Mouse (Mus musculus): Measurements from ENCODE around the gene Dydc1.
"Not testable (repeated sequence)": the region's sequence is repeated elsewhere in the genome, so short reads cannot be mapped to it uniquely, and the experiment has no call there.

Dydc1 gene

DNA sequence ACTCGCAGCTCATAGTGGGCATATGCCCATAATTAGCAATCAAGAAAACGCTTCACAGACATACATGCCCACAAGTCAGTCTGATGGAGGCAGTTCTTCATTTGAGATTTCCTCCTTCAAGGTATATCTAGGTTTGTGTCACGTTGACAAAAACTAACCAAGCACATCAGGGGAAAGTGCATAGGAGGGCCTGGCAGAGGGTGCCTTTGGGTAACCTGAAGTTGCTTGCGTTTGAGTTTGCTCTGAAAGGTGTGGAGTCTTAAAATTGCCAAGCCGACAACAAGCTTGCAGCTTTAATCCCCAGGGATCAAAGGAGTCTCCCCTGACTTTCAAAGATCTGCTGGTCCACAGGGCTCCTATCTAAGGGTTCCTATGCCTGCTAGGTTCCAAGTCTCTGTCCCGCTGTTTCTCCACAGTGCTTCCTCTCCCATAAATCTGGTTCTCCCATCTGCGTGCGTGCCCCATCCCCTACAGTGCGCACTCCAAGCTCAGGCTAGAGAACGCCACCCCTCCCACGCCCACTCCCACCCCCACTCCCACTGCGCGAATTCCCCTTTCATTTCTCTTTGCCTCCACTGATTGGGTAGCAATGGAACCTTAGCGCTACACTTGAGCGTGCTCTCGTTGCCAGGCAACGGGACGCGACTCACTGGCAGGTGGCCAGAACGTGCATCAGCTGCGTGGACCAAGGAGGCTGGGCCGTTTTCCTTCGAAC is at the start of gene Dydc1:
Gene Dydc1 (plus strand): TSS at position 683 of the 715 bp plus-strand sequence.
- in situ Hi-C loops (cut with MseI, MboI) = no loop called here

- in situ Hi-C loops (cut with MseI, MboI) = loop anchor here in 1 of 2 experiments (5.0 to 25.0 kb wide), 2 partner anchors 43 to 1488 kb away; no protein-coding TSS in a partner anchor
These were observed 47.6 kb upstream of the Dydc1 start for GRCm38 (mm10) chr14:41025087-41025486.

DNA sequence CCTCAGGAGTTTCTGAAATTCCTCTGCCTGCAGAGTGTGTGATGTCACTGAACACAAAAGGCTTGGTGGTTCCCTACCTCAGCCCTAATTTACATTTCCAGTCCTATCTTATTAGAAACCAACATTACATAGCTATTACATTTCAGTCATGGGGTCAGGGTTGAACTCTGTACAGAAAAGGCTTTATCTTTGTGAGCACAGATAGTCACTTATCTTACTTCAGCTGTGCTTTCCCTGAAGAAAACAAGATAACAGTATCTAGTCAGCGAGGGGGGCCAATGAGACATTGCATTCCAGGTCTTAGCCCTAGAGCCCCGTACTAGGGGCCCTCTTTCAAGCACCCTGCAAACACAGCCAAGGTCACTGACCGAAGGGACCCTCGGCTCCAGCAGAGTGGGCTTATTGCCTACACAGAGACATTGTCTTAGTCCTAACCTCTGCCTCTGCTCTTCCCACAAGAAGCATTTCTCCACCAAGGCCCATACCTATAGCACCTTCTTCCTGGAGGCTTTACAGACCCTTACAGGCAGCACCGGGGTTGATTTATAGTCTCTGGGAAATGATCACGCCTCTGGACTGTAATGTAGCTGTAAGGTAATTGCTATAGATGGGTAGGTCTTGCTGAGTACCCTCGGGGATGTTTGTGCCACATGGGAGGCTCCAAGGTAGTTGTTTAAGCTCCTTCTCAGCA is 47.0 kb upstream of the Dydc1 start:
- in situ Hi-C loops (cut with MseI, MboI) = loop anchor here in 1 of 2 experiments (5.0 to 25.0 kb wide), 2 partner anchors 43 to 1488 kb away; no protein-coding TSS in a partner anchor

DNA sequence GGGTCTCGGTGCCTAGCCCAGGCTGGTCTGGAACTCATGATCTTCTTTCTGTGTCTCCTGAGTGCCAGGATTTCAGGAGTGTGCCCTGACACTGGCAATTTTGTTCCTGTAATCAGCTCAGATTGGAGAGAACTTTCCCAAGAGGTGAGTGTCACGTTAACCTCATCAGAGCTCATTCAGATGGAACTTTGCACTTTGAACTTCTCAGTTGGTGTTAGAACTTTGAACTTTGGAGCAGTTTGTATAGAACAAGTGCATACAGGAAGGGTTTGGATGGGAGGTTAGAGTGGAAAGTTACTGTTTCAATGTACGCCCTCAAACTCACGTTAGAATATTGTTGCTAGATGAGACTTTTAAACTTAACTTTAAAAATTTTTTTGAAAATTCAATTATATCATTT is 43.4 kb upstream of the Dydc1 start:
- in situ Hi-C loops (cut with MseI, MboI) = loop anchor here in 1 of 2 experiments (5.0 to 25.0 kb wide), 2 partner anchors 47 to 1492 kb away; no protein-coding TSS in a partner anchor

- in situ Hi-C loops (cut with MseI, MboI) = loop anchor here (5.0 to 25.0 kb wide), 3 partner anchors 54 to 1494 kb away; no protein-coding TSS in a partner anchor
These were observed 41.7 kb upstream of the Dydc1 start for GRCm38 (mm10) chr14:41030989-41031513.

- in situ Hi-C loops (cut with MseI, MboI) = loop anchor here (5.0 to 25.0 kb wide), 3 partner anchors 56 to 1496 kb away; no protein-coding TSS in a partner anchor
These were observed 39.3 kb upstream of the Dydc1 start for GRCm38 (mm10) chr14:41033135-41034110.

- in situ Hi-C loops (cut with MseI, MboI) = loop anchor here (10.0 to 25.0 kb wide), 2 partner anchors 120 to 1498 kb away; no protein-coding TSS in a partner anchor
These were observed 37.4 kb upstream of the Dydc1 start for GRCm38 (mm10) chr14:41035146-41035798.

DNA sequence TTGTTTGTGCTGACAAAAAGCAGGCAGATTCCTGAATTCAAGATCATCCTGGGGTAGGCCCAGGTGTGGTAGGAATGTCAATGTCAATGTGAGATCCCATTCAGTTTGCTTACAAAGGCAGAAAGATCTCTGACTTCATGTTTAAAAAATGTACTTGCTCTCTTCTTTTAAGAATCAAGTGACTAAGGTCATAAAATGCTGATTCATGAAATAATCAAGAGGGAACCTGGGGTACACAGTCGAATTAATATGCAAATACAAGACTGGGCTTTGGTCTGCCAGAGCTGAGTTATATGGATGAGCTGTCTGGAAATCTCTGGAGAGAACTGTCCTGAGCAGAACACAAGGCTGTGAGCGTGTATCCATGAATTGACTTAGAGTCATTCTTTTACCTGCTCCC is 25.3 kb upstream of the Dydc1 start:
- in situ Hi-C loops (cut with MseI, MboI) = loop anchor here in 1 of 2 experiments (25.0 kb wide), 1 partner anchor 1510 kb away; no protein-coding TSS in a partner anchor

DNA sequence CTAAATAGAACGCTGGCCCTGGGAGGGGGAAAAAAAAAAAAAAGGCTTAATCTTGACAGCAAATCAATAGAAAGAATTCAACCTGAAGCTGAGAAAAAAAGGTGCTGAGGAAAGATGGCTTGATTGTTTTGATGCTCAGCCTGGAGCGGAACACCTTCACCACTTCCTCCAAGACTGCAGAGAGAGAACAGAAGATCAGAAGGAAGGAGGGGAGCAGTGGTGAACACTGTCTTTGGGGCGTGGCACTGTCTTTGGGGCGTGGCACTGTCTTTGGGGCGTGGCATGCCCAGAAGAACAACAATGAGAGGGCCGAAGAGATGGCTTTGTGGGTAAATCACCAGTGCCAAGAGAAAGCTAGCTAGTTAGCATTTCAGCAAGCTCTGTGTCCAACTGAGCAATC is 22.2 kb upstream of the Dydc1 start:
- in situ Hi-C loops (cut with MseI, MboI) = no loop called here

GRCm38 (mm10) chr14:41052481-41052880 is 20.2 kb upstream of the Dydc1 start:
- in situ Hi-C loops (cut with MseI, MboI) = no loop called here

DNA sequence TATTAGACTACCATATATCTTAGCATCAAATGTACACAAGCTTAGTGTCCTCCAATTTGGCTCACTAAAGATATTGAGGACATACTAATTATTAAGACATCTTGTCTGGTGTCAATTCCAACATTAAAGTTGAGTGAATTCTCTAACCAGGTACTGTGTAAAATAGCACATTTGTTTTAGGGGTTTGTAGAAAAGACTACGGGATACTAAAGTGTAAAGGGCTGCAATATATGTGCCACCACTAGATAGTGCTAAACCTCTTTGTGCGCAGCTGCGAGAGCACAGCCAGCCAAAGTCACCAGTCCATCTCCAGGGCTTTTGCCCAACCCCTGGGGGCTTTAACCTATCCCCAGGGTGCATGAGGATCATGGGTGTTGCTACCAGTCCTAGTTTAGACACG is 19.5 kb upstream of the Dydc1 start:
- in situ Hi-C loops (cut with MseI, MboI) = not testable (repeated sequence)

- in situ Hi-C loops (cut with MseI, MboI) = no loop called here
These were observed 7.5 kb upstream of the Dydc1 start for GRCm38 (mm10) chr14:41065168-41065567.

DNA sequence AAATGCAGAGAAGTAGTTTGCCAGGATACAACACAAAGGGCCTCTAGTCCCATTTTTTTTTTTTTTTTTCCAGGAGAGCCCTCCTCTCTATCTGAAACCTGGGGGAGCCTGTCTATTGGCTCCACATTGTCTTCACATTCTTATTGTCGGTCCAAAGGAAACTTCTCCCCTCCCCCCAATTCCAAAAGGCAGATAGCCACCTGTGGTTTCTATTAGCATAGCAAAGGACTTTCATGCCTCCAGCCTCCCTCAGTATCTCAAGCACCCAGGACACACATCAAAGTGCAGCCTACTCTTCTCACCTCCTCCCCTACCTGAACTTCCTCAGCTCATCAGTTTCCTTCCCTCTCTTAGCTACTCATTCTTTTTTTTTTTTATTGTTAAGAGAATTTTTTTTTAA is 6.3 kb upstream of the Dydc1 start:
- in situ Hi-C loops (cut with MseI, MboI) = no loop called here

GRCm38 (mm10) chr14:41069108-41069507 is 3.6 kb upstream of the Dydc1 start, which contains the start of gene Dydc2:
Gene Dydc2 (minus strand): TSS chr14:41069208.
- in situ Hi-C loops (cut with MseI, MboI) = no loop called here

DNA sequence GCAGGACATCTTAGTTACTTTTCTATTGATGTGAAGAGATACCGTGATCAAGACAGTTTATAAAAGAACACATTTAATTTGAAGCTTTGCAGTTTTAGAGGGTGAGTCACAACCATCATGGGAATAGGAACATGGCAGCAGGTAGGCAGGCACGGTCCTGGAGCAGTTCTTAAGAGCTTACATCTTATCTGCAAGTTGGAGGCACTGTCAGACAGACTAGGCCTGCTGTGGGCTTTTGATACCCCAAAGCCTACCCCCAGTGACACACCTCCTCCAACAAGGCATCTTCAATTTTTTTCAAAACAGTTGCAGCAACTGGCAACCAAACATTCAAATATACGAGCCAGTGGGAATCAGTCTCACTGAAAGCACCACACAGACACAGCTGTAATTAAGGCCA is 2.4 kb upstream of the Dydc1 start:
- in situ Hi-C loops (cut with MseI, MboI) = no loop called here

DNA sequence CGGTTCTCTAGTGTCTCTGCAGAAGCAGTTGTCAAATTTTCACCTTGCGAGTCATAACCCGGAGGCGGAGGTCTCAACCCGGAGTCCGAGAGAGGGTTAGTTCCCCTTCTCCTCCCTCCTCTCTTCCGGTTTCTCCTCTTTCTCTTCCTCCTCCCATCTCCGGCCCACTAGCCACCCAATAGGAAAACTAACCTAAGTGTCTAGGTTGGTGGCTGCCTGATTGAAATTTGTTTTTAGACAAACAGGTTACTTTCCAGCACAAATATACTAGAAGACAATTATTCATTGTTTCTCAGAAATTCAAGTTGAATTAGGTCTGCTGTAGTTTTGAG is 199 bp downstream of the Dydc1 start:
- in situ Hi-C loops (cut with MseI, MboI) = no loop called here

- in situ Hi-C loops (cut with MseI, MboI) = no loop called here
These were observed 9.7 kb downstream of the Dydc1 start for GRCm38 (mm10) chr14:41082408-41082807.

DNA sequence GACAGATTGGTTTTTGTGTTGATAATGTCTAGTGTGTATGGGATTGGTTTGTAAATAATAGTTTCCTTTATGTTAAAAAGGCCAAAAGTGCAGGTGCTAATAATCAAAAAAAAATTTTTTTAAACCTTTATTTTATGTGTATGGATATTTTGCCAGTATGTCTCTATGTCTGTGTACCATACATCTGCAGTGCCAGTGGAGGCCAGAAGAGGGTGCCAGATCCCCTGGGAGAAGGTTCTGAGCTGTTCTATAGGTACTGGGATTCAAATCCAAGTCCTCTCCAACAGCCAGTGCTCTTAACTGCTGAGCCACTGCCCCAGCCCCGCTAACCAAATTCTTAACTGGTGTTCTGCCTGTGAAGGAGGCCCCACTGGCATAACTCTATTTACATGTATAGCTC is 14.8 kb downstream of the Dydc1 start:
- in situ Hi-C loops (cut with MseI, MboI) = no loop called here

- in situ Hi-C loops (cut with MseI, MboI) = loop anchor here (5.0 kb wide), 1 partner anchor 72 kb away; no protein-coding TSS in a partner anchor
These were observed 18.1 kb downstream of the Dydc1 start for GRCm38 (mm10) chr14:41090777-41091176.

- in situ Hi-C loops (cut with MseI, MboI) = loop anchor here (5.0 kb wide), 1 partner anchor 68 kb away; no protein-coding TSS in a partner anchor
These were observed 21.4 kb downstream of the Dydc1 start for GRCm38 (mm10) chr14:41094114-41094513.

All from mouse trophoblast stem cell (cell line).